Mouse (Mus musculus) MEL (cell line): ENCODE results near the gene Olfr288. TPM values are rescaled to one million over a fixed set of nuclear protein-coding genes. Genes with fewer than 3 reads are reported as not detected.

Source experiments
- DNase-seq: peaks from one replicate; pipeline ENCODE4 v3.0.0; 2011; ENCODE audit warnings: low read depth, low spot score
- H3K27ac ChIP-seq: 2 replicates; pipeline ENCODE4 v1.5.1; 2012; ENCODE audit warnings: low read depth, mild to moderate bottlenecking, control low read depth, low read length, moderate library complexity; ENCODE audit not compliant: control insufficient read depth
- H3K27me3 ChIP-seq, 2 experiments: fragments of 150-350 bp in 1 of 2; sonication (generic) in 1 of 2; 2 replicates each; pipeline ENCODE4 v1.6.1; 2012; ENCODE audit warnings: low read length in 2 of 2, mild to moderate bottlenecking in 2 of 2, improper control_type of control experiment in 1 of 2, moderate library complexity in 1 of 2; ENCODE audit not compliant: insufficient read depth in 2 of 2, control insufficient read depth in 1 of 2
- H3K36me3 ChIP-seq, 2 experiments: 2 replicates each; pipeline ENCODE4 v1.6.1; 2012 to 2014; ENCODE audit warnings: low read length in 2 of 2, improper control_type of control experiment in 1 of 2, inconsistent platforms in 1 of 2, mild to moderate bottlenecking in 1 of 2; ENCODE audit not compliant: insufficient read depth in 2 of 2, control insufficient read depth in 1 of 2
- H3K4me1 ChIP-seq, 2 experiments: fragments of 150-350 bp in 1 of 2; sonication (generic) in 1 of 2; 2 replicates each; pipeline ENCODE4 v1.6.1; 2012; ENCODE audit warnings: low read length in 2 of 2, improper control_type of control experiment in 1 of 2, mild to moderate bottlenecking in 1 of 2; ENCODE audit not compliant: insufficient read depth in 2 of 2, control insufficient read depth in 1 of 2
- H3K4me3 ChIP-seq, 2 experiments: fragments of 150-350 bp in 1 of 2; sonication (generic) in 1 of 2; 2 replicates each; pipeline ENCODE4 v1.5.1; 2012; ENCODE audit warnings: low read depth in 2 of 2, low read length in 2 of 2, mild to moderate bottlenecking in 2 of 2, moderate library complexity in 2 of 2, control low read depth in 1 of 2, improper control_type of control experiment in 1 of 2; ENCODE audit not compliant: control insufficient read depth in 1 of 2, insufficient read depth in 1 of 2
- H3K79me2 ChIP-seq: 2 replicates; pipeline ENCODE4 v1.6.1; 2012; ENCODE audit warnings: mild to moderate bottlenecking, low read length, moderate library complexity; ENCODE audit not compliant: control insufficient read depth, poor library complexity, insufficient read depth
- H3K9ac ChIP-seq: 2 replicates; pipeline ENCODE4 v1.6.1; 2012; ENCODE audit warnings: low read depth, mild to moderate bottlenecking, control low read depth, low read length, moderate library complexity; ENCODE audit not compliant: control insufficient read depth, poor library complexity, severe bottlenecking
- H3K9me3 ChIP-seq: fragments of 150-350 bp; sonication (generic); replicated peaks from 2 replicates; pipeline ENCODE4 v1.6.1; 2012; ENCODE audit warnings: mild to moderate bottlenecking, low read length, improper control_type of control experiment, moderate library complexity; ENCODE audit not compliant: insufficient read depth
- CHD1 ChIP-seq: IDR thresholded peaks from 2 replicates; pipeline ENCODE4 v1.6.1; 2012; ENCODE audit warnings: low read depth, mild to moderate bottlenecking, inconsistent platforms, low read length, improper control_type of control experiment
- CHD2 ChIP-seq: IDR thresholded peaks from 2 replicates; pipeline ENCODE4 v1.6.1; 2011; ENCODE audit warnings: low read length, improper control_type of control experiment
- CTCF ChIP-seq, 3 experiments: IDR thresholded peaks in 2 of 3; conservative IDR thresholded peaks in 1 of 3; 2 replicates each; pipeline ENCODE4 v1.5.1; 2011 to 2012; ENCODE audit warnings: low read length in 3 of 3, low read depth in 2 of 3, mild to moderate bottlenecking in 2 of 3, improper control_type of control experiment in 1 of 3, inconsistent platforms in 1 of 3, mixed read lengths in 1 of 3, moderate library complexity in 1 of 3; ENCODE audit not compliant: control insufficient read depth in 1 of 3, insufficient read depth in 1 of 3, poor library complexity in 1 of 3, severe bottlenecking in 1 of 3
- E2F4 ChIP-seq: IDR thresholded peaks from 2 replicates; pipeline ENCODE4 v1.6.1; 2011; ENCODE audit warnings: low read depth, low read length, improper control_type of control experiment, borderline replicate concordance
- EP300 ChIP-seq, 2 experiments: IDR thresholded peaks; 2 replicates each; pipeline ENCODE4 v1.6.1; 2011; ENCODE audit warnings: improper control_type of control experiment in 2 of 2, low read length in 2 of 2, low read depth in 1 of 2, mild to moderate bottlenecking in 1 of 2
- GABPA ChIP-seq: IDR thresholded peaks from 2 replicates; pipeline ENCODE4 v1.6.1; 2012; ENCODE audit warnings: low read depth, mild to moderate bottlenecking, inconsistent platforms, low read length, improper control_type of control experiment, moderate library complexity
- GATA1 ChIP-seq: IDR thresholded peaks from 2 replicates; pipeline ENCODE4 v1.6.1; 2011; ENCODE audit warnings: low read depth, low read length, improper control_type of control experiment
- HCFC1 ChIP-seq: IDR thresholded peaks from 2 replicates; pipeline ENCODE4 v1.6.1; 2012; ENCODE audit warnings: low read depth, mild to moderate bottlenecking, inconsistent platforms, low read length, improper control_type of control experiment, moderate library complexity
- JUND ChIP-seq: IDR thresholded peaks from 2 replicates; pipeline ENCODE4 v1.6.1; 2011; ENCODE audit warnings: low read depth, mild to moderate bottlenecking, improper control_type of control experiment, low read length
- MAX ChIP-seq: IDR thresholded peaks from 2 replicates; pipeline ENCODE4 v1.6.1; 2011; ENCODE audit warnings: low read length, improper control_type of control experiment
- MAZ ChIP-seq: IDR thresholded peaks from 2 replicates; pipeline ENCODE4 v1.6.1; 2012; ENCODE audit warnings: low read depth, mild to moderate bottlenecking, inconsistent platforms, low read length, improper control_type of control experiment
- MEF2A ChIP-seq: IDR thresholded peaks from 2 replicates; pipeline ENCODE4 v1.6.1; 2014; ENCODE audit warnings: low read depth, mild to moderate bottlenecking, inconsistent platforms, low read length, improper control_type of control experiment; ENCODE audit not compliant: poor library complexity, insufficient replicate concordance, severe bottlenecking; ENCODE audit errors: extremely low read depth
- MXI1 ChIP-seq: IDR thresholded peaks from 2 replicates; pipeline ENCODE4 v1.6.1; 2011; ENCODE audit warnings: mild to moderate bottlenecking, low read depth, low read length, improper control_type of control experiment
- MYB ChIP-seq: IDR thresholded peaks from 2 replicates; pipeline ENCODE4 v1.6.1; 2011; ENCODE audit warnings: mild to moderate bottlenecking, low read depth, low read length, improper control_type of control experiment
- MYC ChIP-seq: IDR thresholded peaks from 2 replicates; pipeline ENCODE4 v1.6.1; 2011; ENCODE audit warnings: low read depth, mild to moderate bottlenecking, low read length, improper control_type of control experiment, moderate library complexity
- NELFE ChIP-seq: IDR thresholded peaks from 2 replicates; pipeline ENCODE4 v1.6.1; 2011; ENCODE audit warnings: low read depth, low read length, improper control_type of control experiment
- POLR2AphosphoS5 ChIP-seq: IDR thresholded peaks from 2 replicates; pipeline ENCODE4 v1.6.1; 2012; ENCODE audit warnings: low read depth, borderline replicate concordance, mild to moderate bottlenecking, inconsistent platforms, low read length, moderate library complexity, mixed read lengths
- RAD21 ChIP-seq: IDR thresholded peaks from 2 replicates; pipeline ENCODE4 v1.6.1; 2011; ENCODE audit warnings: mild to moderate bottlenecking, low read depth, low read length, improper control_type of control experiment
- SIN3A ChIP-seq: IDR thresholded peaks from 2 replicates; pipeline ENCODE4 v1.6.1; 2012; ENCODE audit warnings: low read length, improper control_type of control experiment, inconsistent platforms
- SMC3 ChIP-seq: IDR thresholded peaks from 2 replicates; pipeline ENCODE4 v1.6.1; 2011; ENCODE audit warnings: low read depth, low read length, improper control_type of control experiment
- TAL1 ChIP-seq: IDR thresholded peaks from 2 replicates; pipeline ENCODE4 v1.6.1; 2012; ENCODE audit warnings: mild to moderate bottlenecking, inconsistent platforms, low read length, moderate library complexity, mixed read lengths
- TBP ChIP-seq: IDR thresholded peaks from 2 replicates; pipeline ENCODE4 v1.8.0; 2011; ENCODE audit warnings: low read depth, low read length, improper control_type of control experiment
- TCF12 ChIP-seq: IDR thresholded peaks from 2 replicates; pipeline ENCODE4 v1.6.1; 2014; ENCODE audit warnings: low read depth, mild to moderate bottlenecking, inconsistent platforms, low read length, improper control_type of control experiment, moderate library complexity
- ZMIZ1 ChIP-seq: IDR thresholded peaks from 2 replicates; pipeline ENCODE4 v1.6.1; 2012; ENCODE audit warnings: low read depth, mild to moderate bottlenecking, inconsistent platforms, low read length, improper control_type of control experiment, moderate library complexity
- ZNF384 ChIP-seq: IDR thresholded peaks from 2 replicates; pipeline ENCODE4 v1.6.1; 2012; ENCODE audit warnings: low read depth, mild to moderate bottlenecking, inconsistent platforms, low read length, improper control_type of control experiment
- polyA plus RNA-seq, 2 experiments: library from polyadenylated mRNA; stranded (reverse) in 1 of 2; unstranded in 1 of 2; fragments of >175 nt in 1 of 2; fragments of >200 nt in 1 of 2; gene quantifications; 2 replicates each; pipeline versions ENCODE4 v1.2.1 to v1.2.4; 2012; ENCODE audit warnings: low replicate concordance in 2 of 2, low read depth in 1 of 2; ENCODE audit not compliant: insufficient read length in 2 of 2, insufficient read depth in 1 of 2, missing spikeins in 1 of 2
- total RNA-seq: library from RNA; depleted of rRNA; stranded (reverse); fragments of 300-350 nt; gene quantifications from 2 replicates; pipeline ENCODE4 v1.2.3, GENCODE M21; 2012

Gene Olfr288
- total and polyA plus RNA-seq, 3 experiments = not detected

GRCm38 (mm10) chr15:98180567-98181131 lies 14.7 kb downstream of the Olfr288 start:
- H3K9ac ChIP-seq = peak overlapping the region; percentile 16

GRCm38 (mm10) chr15:98177320-98177719 lies 18.0 kb downstream of the Olfr288 start:
- peaks cover 0 to 7% of the 10 kb centered on the region in 2 experiments; a peak in 3 of 4 replicates for H3K4me1 ChIP-seq
- H3K27ac ChIP-seq = no peak overlapping the region
- no peaks in the 10 kb centered on the region for H3K79me2 ChIP-seq
- H3K4me3 ChIP-seq = no peak overlapping the region
- peaks cover 0 to 5% of the 10 kb centered on the region in 2 experiments; a peak in 1 of 4 replicates for H3K36me3 ChIP-seq
- TF ChIP-seq MAZ (no peak), ZMIZ1 (no peak), JUND (no peak), TBP (no peak), HCFC1 (no peak), ZNF384 (no peak), MEF2A (no peak), SMC3 (no peak), TAL1 (no peak), CHD2 (no peak), NELFE (no peak), MYC (no peak), TCF12 (no peak), GABPA (no peak), CTCF (IDR thresholded peaks at IDR 0.05 in 2 of 3, conservative IDR thresholded peaks at IDR 0.05 in 1 of 3; ENCODE audit: control insufficient read depth in 1 of 3, insufficient read depth in 1 of 3, low read depth in 2 of 3, low read length in 3 of 3, poor library complexity in 1 of 3, severe bottlenecking in 1 of 3) (no peak), SIN3A (no peak)
- no peak overlapping the region for H3K9ac ChIP-seq
- no peaks in the 10 kb centered on the region for H3K9me3 ChIP-seq
- no peak for DNase-seq
- peaks cover 6 to 7% of the 10 kb centered on the region in 2 experiments for H3K27me3 ChIP-seq

More at GRCm38 (mm10) chr15:98180567-98181131, 14.7 kb downstream of the Olfr288 start:
- Histone ChIP-seq H3K36me3 (peaks cover 0 to 5% of the 10 kb centered on the region in 2 experiments; a peak in 1 of 4 replicates), H3K4me1 (peaks cover 0 to 8% of the 10 kb centered on the region in 2 experiments; a peak in 3 of 4 replicates), H3K4me3 (peak overlapping the region; percentile 28 to 62), H3K27me3 (peaks cover 14% of the 10 kb centered on the region in 2 experiments), H3K79me2 (no peaks in the 10 kb centered on the region), H3K27ac (no peak overlapping the region), H3K9me3 (no peaks in the 10 kb centered on the region)
- no peak for DNase-seq
- TF ChIP-seq HCFC1 (0 out of 2 replicates have a peak, but pooled peaks have one; percentile 7), TCF12 (peak; percentile 55; the same call in 1 of the 2 replicates), CHD1 (no peak), GABPA (no peak), GATA1 (peak; percentile 62), EP300 (IDR thresholded peaks at IDR 0.05; ENCODE audit: low read depth in 1 of 2, low read length in 2 of 2) (peak; percentile 56 to 62; a peak in 3 of 4 replicates), E2F4 (no peak; the same call in 1 of the 2 replicates), TAL1 (no peak), MYC (peak; percentile 54; the same call in 1 of the 2 replicates), MAX (peak; percentile 24; the same call in 1 of the 2 replicates), CTCF (IDR thresholded peaks at IDR 0.05 in 2 of 3, conservative IDR thresholded peaks at IDR 0.05 in 1 of 3; ENCODE audit: control insufficient read depth in 1 of 3, insufficient read depth in 1 of 3, low read depth in 2 of 3, low read length in 3 of 3, poor library complexity in 1 of 3, severe bottlenecking in 1 of 3) (no peak), SIN3A (0 out of 2 replicates have a peak, but pooled peaks have one; percentile 82), MXI1 (peak; percentile 45; the same call in 1 of the 2 replicates), RAD21 (no peak), POLR2AphosphoS5 (no peak), MYB (0 out of 2 replicates have a peak, but pooled peaks have one; percentile 50)
